Mouse (Mus musculus) olfactory bulb, adult 2 months (tissue): ENCODE data around the gene Serinc3. TPM values are rescaled to one million over a fixed set of nuclear protein-coding genes. Genes with fewer than 3 reads are reported as not detected.
A peak's percentile ranks its signal among the peaks of the same experiment; 100 is the strongest.
"Not testable (repeated sequence)": the region's sequence is repeated elsewhere in the genome, so short reads cannot be mapped to it uniquely, and the experiment has no call there.

ENCODE experiments used
- H3K27ac ChIP-seq: fragments of 200-500 bp; 2 replicates; pipeline ENCODE4 v1.5.1; 2012; ENCODE audit warnings: low read depth, low read length; ENCODE audit not compliant: insufficient read depth
- H3K4me1 ChIP-seq: fragments of 200-500 bp; 2 replicates; pipeline ENCODE4 v1.6.1; 2012; ENCODE audit warnings: low read length; ENCODE audit not compliant: control insufficient read depth, insufficient read depth
- H3K4me3 ChIP-seq: fragments of 200-500 bp; 2 replicates; pipeline ENCODE4 v1.5.1; 2012; ENCODE audit warnings: mild to moderate bottlenecking, low read depth, low read length, moderate library complexity; ENCODE audit not compliant: insufficient read depth
- CTCF ChIP-seq: fragments of 200-500 bp; IDR thresholded peaks from 2 replicates; pipeline ENCODE4 v1.5.1; 2012; ENCODE audit warnings: low read depth, mild to moderate bottlenecking, low read length, moderate library complexity; ENCODE audit not compliant: insufficient read depth
- POLR2A ChIP-seq: fragments of 200-500 bp; IDR thresholded peaks from 2 replicates; pipeline ENCODE4 v1.6.1; 2012; ENCODE audit warnings: mild to moderate bottlenecking, low read depth, low read length, moderate library complexity; ENCODE audit not compliant: insufficient read depth
- WGBS: fragments of 180-500 bp; shearing (Covaris S2); methylation state at CpG from one replicate; pipeline ENCODE4 v1.1.7; 2018; 5-methylcytosine and 5-hydroxymethylcytosine counted together
- polyA plus RNA-seq: library from polyadenylated mRNA; stranded (reverse); fragments of >200 nt; gene quantifications from 2 replicates; pipeline ENCODE4 v1.2.4, GENCODE M21; 2012; ENCODE audit warnings: low replicate concordance; ENCODE audit not compliant: missing spikeins, insufficient read depth, insufficient read length

Gene Serinc3
- polyA plus RNA-seq, 1 experiment, result 82.6 TPM

DNA sequence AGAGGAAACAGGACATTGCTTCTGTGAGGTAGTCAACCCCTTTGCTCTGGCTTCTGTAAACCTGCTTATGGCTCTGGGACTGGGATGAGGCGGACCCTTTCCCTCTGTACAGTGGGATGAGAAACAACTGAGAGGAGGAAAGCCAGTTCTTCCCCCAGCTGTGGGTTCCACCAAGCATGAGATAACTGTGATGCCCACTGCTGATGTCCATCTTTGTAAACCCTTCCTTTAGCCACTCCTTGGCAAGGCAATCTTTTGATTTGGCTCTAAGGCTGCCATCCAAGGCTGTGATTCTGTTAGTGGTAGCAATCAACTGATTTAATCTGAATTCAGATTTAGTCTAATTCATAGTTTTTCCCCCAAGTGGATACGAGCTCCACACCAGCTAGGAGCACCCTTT lies 12.6 kb upstream of the Serinc3 start:
- Histone ChIP-seq H3K4me1 (peaks cover 27% of the 10 kb centered on the region), H3K4me3 (no peak overlapping the region), H3K27ac (no peak overlapping the region)
- WGBS, result 86% methylated on average over 2 of the region's 2 CpGs
- TF ChIP-seq CTCF (no peak), POLR2A (no peak)

DNA sequence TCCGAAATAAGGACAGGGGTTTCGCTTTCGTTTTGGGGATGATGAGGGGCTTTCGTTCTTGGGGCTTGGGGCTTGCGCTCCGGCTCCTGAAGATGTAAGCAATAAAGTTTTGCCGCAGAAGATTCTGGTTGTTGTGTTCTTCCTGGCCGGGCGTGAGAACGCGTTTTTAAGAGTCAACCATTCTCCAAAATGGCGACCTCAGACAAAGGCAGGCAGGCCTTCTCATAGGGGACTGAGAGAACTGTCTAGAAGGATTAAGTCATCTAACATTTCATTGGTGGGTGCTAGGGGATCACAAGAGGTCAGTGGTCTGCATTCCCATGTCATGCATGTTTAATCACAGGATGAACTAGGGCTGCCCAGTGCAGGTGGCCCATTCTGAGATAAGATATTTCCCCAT lies 10.8 kb upstream of the Serinc3 start:
- 98% methylated on average over 8 of the region's 12 CpGs for WGBS
- not testable (repeated sequence) for H3K27ac ChIP-seq, H3K4me3 ChIP-seq
- peaks cover 11% of the 10 kb centered on the region for H3K4me1 ChIP-seq

DNA sequence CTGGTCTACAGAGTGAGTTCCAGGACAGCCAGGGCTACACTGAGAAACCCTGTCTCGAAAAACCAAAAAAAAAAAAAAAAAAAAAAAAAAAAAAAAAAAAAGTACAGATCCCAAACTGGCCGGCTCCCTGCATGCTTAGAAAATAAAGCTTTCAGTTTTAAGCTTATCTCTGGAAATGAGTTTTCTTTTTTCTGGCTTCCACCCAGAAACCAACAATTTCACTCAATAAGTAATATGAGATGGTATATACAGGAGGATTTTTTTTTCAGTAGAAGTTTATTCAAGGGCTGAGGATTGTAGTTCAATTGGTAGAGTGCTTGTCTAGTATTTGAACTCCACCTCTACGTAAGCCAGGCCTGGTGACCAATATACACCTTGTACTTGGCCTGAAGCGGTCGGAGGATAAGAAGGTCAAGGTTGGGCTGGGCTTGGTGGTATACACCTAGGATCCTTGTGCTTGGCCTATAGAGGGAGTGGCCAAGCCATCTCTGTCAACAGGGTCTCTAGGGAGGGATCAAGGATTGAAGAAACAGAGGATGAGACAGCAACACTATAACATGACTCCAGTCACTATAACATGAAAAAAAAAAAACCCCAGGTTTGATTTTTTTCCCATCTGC lies 1.6 kb upstream of the Serinc3 start:
- Histone ChIP-seq H3K4me3 (no peak overlapping the region), H3K4me1 (peaks cover 6% of the 10 kb centered on the region), H3K27ac (no peak overlapping the region)
- WGBS, result 94% methylated on average over 5 of the region's 5 CpGs
- no peak for TF ChIP-seq CTCF
- TF ChIP-seq POLR2A, result no peak

DNA sequence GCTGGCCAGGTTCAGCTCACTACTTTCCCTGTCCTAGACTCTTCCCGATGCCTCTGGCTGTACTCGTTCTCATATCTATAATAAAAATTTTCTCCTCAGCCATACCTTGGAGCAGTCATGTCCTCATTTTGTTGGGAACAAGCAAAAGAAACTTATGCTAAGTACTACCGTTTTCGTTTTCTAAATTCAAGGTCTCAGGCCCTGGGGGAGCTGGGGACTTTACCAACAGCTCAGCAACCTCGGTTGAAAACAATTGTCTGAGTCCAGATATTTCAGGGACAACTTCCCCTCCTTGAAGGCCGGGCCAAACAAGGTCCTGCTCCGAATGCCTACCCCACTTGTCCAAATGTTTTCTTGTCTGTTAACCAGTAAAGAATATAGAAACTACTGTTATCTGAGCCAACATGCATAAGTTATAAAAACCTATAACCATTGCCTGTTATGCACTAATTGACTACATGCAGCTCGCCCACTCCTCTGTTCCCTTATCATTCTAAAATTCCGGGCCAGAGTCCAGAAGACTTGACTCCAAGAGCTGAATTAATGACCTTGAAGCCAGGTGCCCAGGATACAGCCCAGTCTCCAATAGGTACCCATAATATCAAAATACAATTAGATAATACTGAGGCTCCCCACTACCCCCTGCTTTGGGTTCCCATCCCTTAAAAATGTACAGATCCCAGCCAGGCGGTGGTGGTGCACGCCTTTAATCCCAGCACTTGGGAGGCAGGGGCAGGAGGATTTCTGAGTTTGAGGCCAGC lies 949 bp upstream of the Serinc3 start:
- no peak for TF ChIP-seq CTCF
- no peak for TF ChIP-seq POLR2A
- WGBS, result 81% methylated on average over 11 of the region's 11 CpGs
- Histone ChIP-seq H3K4me3 (no peak overlapping the region), H3K27ac (no peak overlapping the region), H3K4me1 (peaks cover 9% of the 10 kb centered on the region)

DNA sequence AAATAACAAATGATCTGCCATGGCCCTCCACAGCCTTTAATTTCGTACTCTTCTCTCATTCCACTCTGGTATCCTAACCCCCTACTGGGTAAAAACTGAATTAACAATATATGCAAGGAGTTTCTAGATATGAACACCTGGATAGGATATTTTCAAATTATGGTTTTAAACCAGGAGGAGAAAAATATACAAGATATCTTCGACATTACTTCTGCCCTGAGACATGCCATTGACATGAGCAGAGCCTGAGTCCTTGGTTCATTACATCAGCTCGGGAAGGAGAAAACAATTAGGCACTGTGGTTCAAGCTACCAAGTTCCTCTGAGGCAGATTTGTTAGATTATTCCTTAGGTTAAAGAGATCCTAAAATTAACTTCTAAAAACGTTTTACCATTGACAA lies 884 bp downstream of the Serinc3 start:
- Histone ChIP-seq H3K27ac (peak overlapping the region; percentile 85), H3K4me3 (peak overlapping the region; percentile 75; the same call in 1 of the 2 replicates), H3K4me1 (peaks cover 9% of the 10 kb centered on the region)
- TF ChIP-seq CTCF, result no peak
- TF ChIP-seq POLR2A, result no peak
- WGBS, result under 1% methylated on average over 4 of the region's 4 CpGs

DNA sequence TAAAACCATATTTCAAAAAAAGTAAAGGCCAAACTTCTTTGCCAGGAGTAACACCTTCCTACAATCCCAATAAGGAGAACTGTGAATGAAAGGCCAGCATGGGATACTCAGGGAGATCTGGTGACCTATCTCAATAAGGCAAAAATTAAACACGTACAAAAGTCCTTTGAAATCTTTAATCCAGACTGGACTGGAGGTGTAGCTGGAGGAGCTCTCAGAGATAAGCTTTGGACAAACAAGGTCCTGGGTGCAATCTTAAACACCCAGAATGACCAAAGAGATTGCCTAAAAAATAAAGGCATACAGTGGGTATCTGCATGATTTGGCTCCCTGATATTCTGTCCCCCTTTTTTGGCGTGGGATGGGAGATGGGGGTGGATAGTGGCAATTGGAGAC lies 1.4 kb downstream of the Serinc3 start:
- 27% methylated on average over 2 of the region's 2 CpGs for WGBS
- no peak overlapping the region for H3K4me3 ChIP-seq
- H3K4me1 ChIP-seq, result peaks cover 9% of the 10 kb centered on the region
- no peak for TF ChIP-seq POLR2A
- no peak for TF ChIP-seq CTCF
- 0 out of 2 replicates have a peak overlapping the region, but pooled peaks have one; percentile 46 for H3K27ac ChIP-seq

DNA sequence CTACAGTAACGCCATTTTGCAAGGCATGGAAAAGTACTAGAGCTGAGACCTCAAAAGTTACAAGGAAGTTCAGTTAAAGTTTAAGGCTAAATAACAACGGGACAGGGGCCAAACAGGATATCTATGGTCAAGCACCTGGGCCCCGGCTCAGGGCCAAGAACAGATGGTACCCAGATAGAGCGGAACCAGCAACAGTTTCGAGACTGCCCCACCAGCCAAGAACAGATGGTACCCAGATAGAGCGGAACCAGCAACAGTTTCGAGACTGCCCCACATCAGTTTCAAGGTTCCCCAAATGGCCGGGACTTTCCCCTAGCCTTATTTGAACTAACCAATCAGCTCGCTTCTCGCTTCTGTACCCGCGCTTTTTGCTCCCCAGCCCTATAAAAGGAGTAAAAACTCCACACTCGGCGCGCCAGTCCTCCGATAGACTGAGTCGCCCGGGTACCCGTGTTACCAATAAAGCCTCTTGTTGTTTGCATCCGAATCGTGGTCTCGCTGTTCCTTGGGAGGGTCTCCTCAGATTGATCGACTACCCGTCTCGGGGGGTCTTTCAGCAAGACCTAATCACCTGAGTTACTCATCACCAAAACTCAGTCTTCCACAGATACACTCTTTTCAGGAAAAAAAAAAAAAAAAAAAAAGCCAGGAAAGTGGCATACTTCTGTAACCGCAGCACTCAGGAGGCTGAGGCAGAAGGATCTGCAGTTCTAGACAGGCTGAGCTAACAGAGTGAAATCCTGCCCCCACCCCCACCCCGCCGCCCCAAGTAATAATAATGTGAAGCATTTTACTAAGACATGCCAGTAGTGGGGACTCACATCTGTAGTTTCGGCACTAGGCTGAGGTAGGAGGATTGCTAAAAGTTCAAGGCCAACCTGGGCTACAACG lies 2.0 kb downstream of the Serinc3 start:
- 87% methylated on average over 30 of the region's 30 CpGs for WGBS
- H3K4me3 ChIP-seq, result peak overlapping the region; percentile 13
- TF ChIP-seq CTCF, result no peak
- H3K27ac ChIP-seq, result no peak overlapping the region
- peaks cover 9% of the 10 kb centered on the region for H3K4me1 ChIP-seq

DNA sequence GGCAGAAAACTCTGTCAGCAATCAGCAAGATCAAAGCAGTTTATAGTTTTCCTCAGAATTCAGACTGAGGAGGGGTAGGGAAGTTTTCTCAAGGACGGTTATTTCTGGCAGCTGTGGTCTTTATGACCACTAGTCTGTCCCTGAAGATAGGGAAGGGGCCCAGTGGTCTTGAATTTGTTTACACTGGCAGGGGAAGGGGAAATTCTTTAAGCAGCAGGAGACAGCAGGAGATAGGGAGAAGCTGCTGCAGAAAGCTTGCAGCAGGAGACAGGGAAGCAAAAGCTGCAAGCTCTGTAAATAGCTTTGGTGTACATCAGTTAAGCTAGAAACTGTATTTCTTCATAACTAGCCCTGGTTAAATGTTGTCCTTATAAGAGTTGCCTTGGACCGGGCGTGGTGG lies 3.2 kb downstream of the Serinc3 start:
- 70% methylated on average over 3 of the region's 3 CpGs for WGBS
- H3K4me1 ChIP-seq, result peaks cover 11% of the 10 kb centered on the region
- no peak overlapping the region for H3K27ac ChIP-seq
- no peak overlapping the region for H3K4me3 ChIP-seq
- TF ChIP-seq POLR2A (no peak), CTCF (no peak)

DNA sequence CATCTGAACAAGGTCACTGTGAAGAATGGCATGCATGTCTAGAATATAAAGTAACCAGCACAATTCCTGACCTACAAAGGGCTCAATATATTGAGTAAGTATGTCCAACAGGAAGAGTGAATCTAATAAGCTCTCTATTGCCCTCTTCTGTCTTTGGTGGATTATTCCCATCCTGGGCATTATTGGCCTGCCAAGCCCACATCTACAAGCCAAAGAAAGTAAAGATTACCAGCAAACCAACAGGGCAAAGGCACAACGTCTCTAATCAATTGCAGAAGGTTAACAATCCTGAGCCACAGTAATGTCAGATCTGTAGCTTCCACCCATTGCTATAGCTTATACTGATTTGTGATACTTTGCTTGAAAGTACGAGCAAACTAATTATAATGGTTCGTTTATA lies 4.4 kb downstream of the Serinc3 start:
- 32% methylated on average over 3 of the region's 3 CpGs for WGBS
- peaks cover 11% of the 10 kb centered on the region for H3K4me1 ChIP-seq
- H3K27ac ChIP-seq, result no peak overlapping the region
- TF ChIP-seq CTCF (no peak), POLR2A (no peak)
- H3K4me3 ChIP-seq, result no peak overlapping the region
